Mouse (Mus musculus) layer of hippocampus, postnatal 14 days (tissue): ENCODE measurements at regions not wholly inside any gene's neighbourhood (a gene's known extent, or its start where the extent isn't known, plus 50 kb on each side); places are given as distances from the start of the nearest gene placed in this dataset.
"Not testable (repeated sequence)": the region's sequence is repeated elsewhere in the genome, so short reads cannot be mapped to it uniquely, and the experiment has no call there.

Source experiments
- DNase-seq, 2 experiments: peaks; one replicate each; pipeline ENCODE4 v3.0.0; 2021 to 2022; ENCODE audit warnings: low spot score in 2 of 2, mixed read lengths in 1 of 2

DNA sequence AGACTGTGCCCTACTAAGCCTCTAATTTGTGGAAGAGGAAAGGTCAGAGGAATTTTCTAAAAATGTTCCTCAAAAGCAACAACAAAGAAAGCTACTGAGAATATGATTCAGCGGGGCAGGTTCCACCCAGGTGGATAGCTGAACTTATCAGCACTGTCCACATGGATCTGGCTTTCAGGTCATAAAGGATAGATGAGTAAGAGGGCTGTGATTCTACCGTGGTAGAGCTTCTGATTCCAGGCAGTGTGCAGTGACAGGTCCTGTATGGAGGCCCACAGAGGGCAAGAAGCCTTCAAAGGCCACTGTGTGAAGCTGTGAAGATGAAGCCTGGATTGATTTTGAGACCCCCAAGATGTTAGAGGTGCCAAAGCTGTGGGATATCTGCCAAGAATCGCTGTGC lies 51.8 kb downstream of the Teddm3 start:
- not testable (repeated sequence) for DNase-seq

GRCm38 (mm10) chr16:21100126-21100525 lies 53.7 kb downstream of the Teddm3 start:
- not testable (repeated sequence) for DNase-seq

DNA sequence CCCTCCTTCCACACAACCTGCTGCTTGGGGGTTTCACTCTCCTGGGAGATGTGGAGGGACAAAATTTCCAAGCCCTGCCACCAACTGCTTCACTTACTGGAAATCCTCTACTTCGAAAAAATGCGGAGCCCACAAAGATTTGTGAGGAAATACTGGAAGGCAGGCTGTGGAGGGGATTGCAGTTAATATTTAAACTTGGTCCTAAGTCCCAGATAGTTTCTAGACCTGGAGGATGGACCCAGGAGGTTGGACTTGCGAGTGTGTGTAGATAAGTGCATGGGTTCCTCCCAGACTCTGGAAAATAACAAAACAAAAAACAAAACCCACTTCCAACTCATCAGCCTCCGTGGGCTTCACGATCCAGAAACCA lies 79.0 kb downstream of the Teddm3 start:
- no peak for DNase-seq

GRCm38 (mm10) chr16:21074082-21074778 lies 79.6 kb downstream of the Teddm3 start:
- not testable (repeated sequence) for DNase-seq

GRCm38 (mm10) chr16:21060211-21060610 lies 93.6 kb downstream of the Teddm3 start:
- DNase-seq: no peak

GRCm38 (mm10) chr16:21054772-21055171 lies 99.0 kb downstream of the Teddm3 start:
- DNase-seq: no peak

DNA sequence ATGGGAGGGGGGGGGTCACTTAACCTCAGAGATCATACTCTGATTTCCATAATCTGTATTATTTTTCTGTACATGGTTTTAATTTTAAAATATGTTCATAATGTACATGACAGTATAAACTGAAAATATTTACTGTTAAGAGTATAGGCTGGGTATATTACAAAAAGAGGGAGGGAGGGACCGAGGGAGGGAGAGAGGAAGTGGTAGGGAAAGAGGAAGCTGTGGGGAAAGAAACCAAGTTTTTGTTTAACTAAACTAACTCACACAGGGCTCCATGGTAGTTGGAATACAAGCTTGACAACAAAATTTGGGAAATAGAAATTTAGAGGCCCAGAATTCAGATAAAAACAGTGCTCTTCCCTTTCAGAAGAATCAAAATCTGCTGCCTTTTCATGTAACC lies 131.7 kb downstream of the Teddm3 start:
- not testable (repeated sequence) for DNase-seq

- DNase-seq: no peak
Observed at GRCm38 (mm10) chr16:21004871-21005270, 148.9 kb downstream of the Teddm3 start.

DNA sequence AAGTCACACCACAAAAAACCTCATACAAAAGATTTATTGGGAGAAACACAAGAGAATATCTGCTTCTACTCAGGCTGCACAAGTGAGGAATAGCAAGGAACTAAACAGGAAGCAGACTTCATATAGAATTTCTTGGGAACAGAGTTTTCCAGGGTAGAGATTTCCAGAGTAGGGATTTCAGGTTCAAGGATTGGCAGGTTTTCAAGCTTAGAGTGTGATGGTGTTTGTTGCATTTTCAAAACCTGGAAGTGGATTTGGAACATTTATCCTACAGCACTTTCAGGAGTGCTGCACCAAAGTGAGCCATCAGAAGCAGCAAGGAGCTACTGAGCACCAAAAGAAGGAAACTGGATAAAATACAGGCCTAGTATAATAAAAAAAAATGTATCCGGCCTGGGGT lies 152.7 kb downstream of the Teddm3 start:
- DNase-seq: no peak

- DNase-seq: no peak
Observed at GRCm38 (mm10) chr16:20990524-20990923, 163.3 kb downstream of the Teddm3 start.

- DNase-seq: no peak
Observed at GRCm38 (mm10) chr16:20975406-20975805, 178.4 kb downstream of the Teddm3 start.

DNA sequence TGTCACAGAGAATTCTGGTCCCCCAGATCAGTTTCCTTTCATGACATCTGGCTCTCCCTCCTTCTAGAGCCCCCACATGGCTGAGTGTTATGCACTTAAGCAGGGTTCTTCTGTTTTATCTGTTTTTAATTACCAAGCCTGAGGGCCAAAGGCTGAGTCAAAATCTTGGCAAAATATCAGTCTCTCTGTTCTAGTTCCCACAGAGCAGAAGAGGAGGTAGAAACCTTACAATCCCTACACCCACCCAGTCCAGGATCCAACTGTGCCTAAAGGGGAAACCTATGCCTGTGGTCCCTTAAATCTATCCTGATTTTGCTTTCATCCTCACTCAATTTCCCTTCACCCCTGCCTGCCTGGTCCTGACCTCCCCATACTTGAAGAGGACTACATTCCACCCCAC lies 181.4 kb downstream of the Teddm3 start:
- DNase-seq: no peak

GRCm38 (mm10) chr16:20958905-20959304 lies 194.9 kb downstream of the Teddm3 start:
- peak in 1 of 2 experiments; percentile 3 for DNase-seq

DNA sequence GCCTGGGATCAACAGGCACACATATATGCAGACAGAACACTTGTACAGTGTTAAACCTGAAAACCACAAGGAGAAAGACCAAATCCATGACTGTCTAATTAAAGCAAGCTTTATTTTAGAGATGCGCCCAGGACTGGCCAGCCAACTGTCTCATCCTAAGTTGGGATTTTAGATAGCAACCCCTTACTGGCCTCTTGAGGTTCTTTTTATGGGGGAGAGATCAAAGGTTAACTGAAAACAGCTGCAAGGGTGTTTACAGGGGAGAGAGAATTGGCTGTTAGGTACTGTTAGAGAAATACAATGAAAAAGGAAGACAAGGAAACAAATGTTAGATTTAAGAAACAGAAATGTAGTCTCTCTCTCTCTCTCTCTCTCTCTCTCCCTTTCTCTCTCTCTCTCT lies 202.4 kb upstream of the Thpo start:
- no peak for DNase-seq

DNA sequence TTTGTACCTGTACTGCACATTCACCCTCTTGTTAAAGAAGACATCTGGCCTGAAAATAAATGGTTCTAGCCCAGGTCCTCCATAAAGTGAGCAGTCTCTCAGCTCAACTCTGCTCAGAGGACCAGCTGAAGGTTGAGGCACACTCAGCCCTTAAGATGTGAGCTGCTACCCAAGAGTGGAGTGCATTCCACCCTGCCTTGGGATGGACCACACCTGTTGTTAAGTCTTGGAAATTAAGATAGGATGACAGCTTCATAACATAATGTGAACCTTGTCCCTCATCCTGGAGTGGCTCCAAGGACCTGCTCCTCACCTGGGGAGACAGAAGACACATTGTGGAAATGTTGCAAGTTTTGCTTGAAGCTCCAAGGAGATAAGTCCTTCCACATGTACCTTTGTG lies 200.5 kb upstream of the Thpo start:
- DNase-seq: not testable (repeated sequence)

GRCm38 (mm10) chr16:20930003-20930402 lies 195.7 kb upstream of the Thpo start:
- DNase-seq: not testable (repeated sequence)

- not testable (repeated sequence) for DNase-seq
Observed at GRCm38 (mm10) chr16:20925776-20926175, 191.5 kb upstream of the Thpo start.

DNA sequence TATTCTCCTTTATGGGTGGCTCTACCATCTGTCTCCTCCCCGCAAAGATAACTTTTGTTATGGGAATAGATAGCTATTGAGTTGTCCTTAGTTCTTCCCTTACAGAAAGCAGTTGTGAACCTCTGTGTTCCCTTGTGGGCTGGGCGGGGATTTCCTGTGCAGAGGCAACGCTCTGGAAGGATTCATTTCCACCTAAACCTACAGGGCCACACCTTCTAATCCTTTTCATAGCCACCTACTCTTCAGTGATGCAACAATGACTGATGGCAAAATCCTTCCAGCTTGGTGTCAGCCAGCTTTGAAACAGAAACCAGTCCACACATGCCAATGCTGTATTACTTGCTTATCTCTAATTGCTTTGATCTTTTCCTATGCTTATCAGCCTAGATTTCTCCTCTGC lies 176.6 kb upstream of the Thpo start:
- DNase-seq: not testable (repeated sequence)

- DNase-seq: peak; percentile 2 to 9
Observed at GRCm38 (mm10) chr16:20908467-20909351, 174.4 kb upstream of the Thpo start.

- peak; percentile 2 to 51 for DNase-seq
Observed at GRCm38 (mm10) chr16:20895734-20896133, 161.4 kb upstream of the Thpo start.

GRCm38 (mm10) chr16:20871726-20872125 lies 137.4 kb upstream of the Thpo start:
- DNase-seq: no peak

GRCm38 (mm10) chr16:20866771-20867170 lies 132.5 kb upstream of the Thpo start:
- DNase-seq: no peak
